Mouse (Mus musculus): ENCODE measurements at regions not wholly inside any gene's neighbourhood (a gene's known extent, or its start where the extent isn't known, plus 50 kb on each side); places are given as distances from the start of the nearest gene placed in this dataset.

DNA sequence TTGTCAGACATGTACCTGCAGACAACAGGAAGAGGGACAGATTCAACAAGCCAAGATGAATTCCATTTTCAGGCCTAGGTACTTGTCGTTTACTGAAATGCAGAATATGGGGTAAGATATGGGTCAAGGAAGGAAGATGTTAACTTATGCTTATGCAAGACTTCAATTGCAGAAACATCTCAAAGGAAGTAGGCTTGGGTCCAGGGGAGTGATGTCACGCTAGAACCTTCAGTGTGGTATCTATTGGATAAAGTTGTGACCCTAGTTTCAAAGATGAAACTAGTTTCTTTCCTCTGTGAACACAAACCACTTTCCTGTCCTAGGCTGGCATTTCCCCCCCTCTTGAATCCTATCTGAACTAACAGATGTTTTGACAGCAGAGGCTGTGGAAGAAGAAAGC is 50.5 kb upstream of the Rbpj start:
- TF ChIP-seq CTCF (conservative IDR thresholded peaks at IDR 0.05; ENCODE audit: low read length), result no peak
- TF ChIP-seq NANOG (IDR thresholded peaks at IDR 0.05; ENCODE audit: borderline replicate concordance, low read length), result no peak
- no peak for TF ChIP-seq POU5F1 (IDR thresholded peaks at IDR 0.05; ENCODE audit: borderline replicate concordance, low read length)
